Mouse (Mus musculus) MEL (cell line): Measurements from ENCODE around the gene Nlrp1b. TPM values are rescaled to one million over a fixed set of nuclear protein-coding genes. Genes with fewer than 3 reads are reported as not detected.

Experiments
- DNase-seq: peaks from one replicate; pipeline ENCODE4 v3.0.0; 2011; ENCODE audit warnings: low read depth, low spot score
- H3K27ac ChIP-seq: 2 replicates; pipeline ENCODE4 v1.5.1; 2012; ENCODE audit warnings: low read depth, mild to moderate bottlenecking, control low read depth, low read length, moderate library complexity; ENCODE audit not compliant: control insufficient read depth
- H3K27me3 ChIP-seq, 2 experiments: fragments of 150-350 bp in 1 of 2; sonication (generic) in 1 of 2; 2 replicates each; pipeline ENCODE4 v1.6.1; 2012; ENCODE audit warnings: low read length in 2 of 2, mild to moderate bottlenecking in 2 of 2, improper control_type of control experiment in 1 of 2, moderate library complexity in 1 of 2; ENCODE audit not compliant: insufficient read depth in 2 of 2, control insufficient read depth in 1 of 2
- H3K36me3 ChIP-seq, 2 experiments: 2 replicates each; pipeline ENCODE4 v1.6.1; 2012 to 2014; ENCODE audit warnings: low read length in 2 of 2, improper control_type of control experiment in 1 of 2, inconsistent platforms in 1 of 2, mild to moderate bottlenecking in 1 of 2; ENCODE audit not compliant: insufficient read depth in 2 of 2, control insufficient read depth in 1 of 2
- H3K4me1 ChIP-seq, 2 experiments: fragments of 150-350 bp in 1 of 2; sonication (generic) in 1 of 2; 2 replicates each; pipeline ENCODE4 v1.6.1; 2012; ENCODE audit warnings: low read length in 2 of 2, improper control_type of control experiment in 1 of 2, mild to moderate bottlenecking in 1 of 2; ENCODE audit not compliant: insufficient read depth in 2 of 2, control insufficient read depth in 1 of 2
- H3K4me3 ChIP-seq, 2 experiments: fragments of 150-350 bp in 1 of 2; sonication (generic) in 1 of 2; 2 replicates each; pipeline ENCODE4 v1.5.1; 2012; ENCODE audit warnings: low read depth in 2 of 2, low read length in 2 of 2, mild to moderate bottlenecking in 2 of 2, moderate library complexity in 2 of 2, control low read depth in 1 of 2, improper control_type of control experiment in 1 of 2; ENCODE audit not compliant: control insufficient read depth in 1 of 2, insufficient read depth in 1 of 2
- H3K79me2 ChIP-seq: 2 replicates; pipeline ENCODE4 v1.6.1; 2012; ENCODE audit warnings: mild to moderate bottlenecking, low read length, moderate library complexity; ENCODE audit not compliant: control insufficient read depth, poor library complexity, insufficient read depth
- H3K9ac ChIP-seq: 2 replicates; pipeline ENCODE4 v1.6.1; 2012; ENCODE audit warnings: low read depth, mild to moderate bottlenecking, control low read depth, low read length, moderate library complexity; ENCODE audit not compliant: control insufficient read depth, poor library complexity, severe bottlenecking
- H3K9me3 ChIP-seq: fragments of 150-350 bp; sonication (generic); replicated peaks from 2 replicates; pipeline ENCODE4 v1.6.1; 2012; ENCODE audit warnings: mild to moderate bottlenecking, low read length, improper control_type of control experiment, moderate library complexity; ENCODE audit not compliant: insufficient read depth
- CHD1 ChIP-seq: IDR thresholded peaks from 2 replicates; pipeline ENCODE4 v1.6.1; 2012; ENCODE audit warnings: low read depth, mild to moderate bottlenecking, inconsistent platforms, low read length, improper control_type of control experiment
- CTCF ChIP-seq, 3 experiments: IDR thresholded peaks in 2 of 3; conservative IDR thresholded peaks in 1 of 3; 2 replicates each; pipeline ENCODE4 v1.5.1; 2011 to 2012; ENCODE audit warnings: low read length in 3 of 3, low read depth in 2 of 3, mild to moderate bottlenecking in 2 of 3, improper control_type of control experiment in 1 of 3, inconsistent platforms in 1 of 3, mixed read lengths in 1 of 3, moderate library complexity in 1 of 3; ENCODE audit not compliant: control insufficient read depth in 1 of 3, insufficient read depth in 1 of 3, poor library complexity in 1 of 3, severe bottlenecking in 1 of 3
- E2F4 ChIP-seq: IDR thresholded peaks from 2 replicates; pipeline ENCODE4 v1.6.1; 2011; ENCODE audit warnings: low read depth, low read length, improper control_type of control experiment, borderline replicate concordance
- EP300 ChIP-seq, 2 experiments: IDR thresholded peaks; 2 replicates each; pipeline ENCODE4 v1.6.1; 2011; ENCODE audit warnings: improper control_type of control experiment in 2 of 2, low read length in 2 of 2, low read depth in 1 of 2, mild to moderate bottlenecking in 1 of 2
- ETS1 ChIP-seq: IDR thresholded peaks from 2 replicates; pipeline ENCODE4 v1.6.1; 2012; ENCODE audit warnings: low read depth, mild to moderate bottlenecking, inconsistent platforms, low read length, improper control_type of control experiment, moderate library complexity
- JUND ChIP-seq: IDR thresholded peaks from 2 replicates; pipeline ENCODE4 v1.6.1; 2011; ENCODE audit warnings: low read depth, mild to moderate bottlenecking, improper control_type of control experiment, low read length
- KAT2A ChIP-seq: conservative IDR thresholded peaks from 2 replicates; pipeline ENCODE4 v1.6.1; 2012; ENCODE audit warnings: low read depth, low read length, improper control_type of control experiment, inconsistent platforms
- MAFK ChIP-seq: IDR thresholded peaks from 2 replicates; pipeline ENCODE4 v1.6.1; 2011; ENCODE audit warnings: low read depth, mild to moderate bottlenecking, low read length, improper control_type of control experiment, borderline replicate concordance
- MEF2A ChIP-seq: IDR thresholded peaks from 2 replicates; pipeline ENCODE4 v1.6.1; 2014; ENCODE audit warnings: low read depth, mild to moderate bottlenecking, inconsistent platforms, low read length, improper control_type of control experiment; ENCODE audit not compliant: poor library complexity, insufficient replicate concordance, severe bottlenecking; ENCODE audit errors: extremely low read depth
- MYB ChIP-seq: IDR thresholded peaks from 2 replicates; pipeline ENCODE4 v1.6.1; 2011; ENCODE audit warnings: mild to moderate bottlenecking, low read depth, low read length, improper control_type of control experiment
- MYC ChIP-seq: IDR thresholded peaks from 2 replicates; pipeline ENCODE4 v1.6.1; 2011; ENCODE audit warnings: low read depth, mild to moderate bottlenecking, low read length, improper control_type of control experiment, moderate library complexity
- NRF1 ChIP-seq: IDR thresholded peaks from 2 replicates; pipeline ENCODE4 v1.6.1; 2014; ENCODE audit warnings: low read depth, mild to moderate bottlenecking, inconsistent platforms, low read length, improper control_type of control experiment, moderate library complexity; ENCODE audit not compliant: poor library complexity, insufficient read depth, severe bottlenecking
- POLR2A ChIP-seq, 2 experiments: IDR thresholded peaks; 2 replicates each; pipeline ENCODE4 v1.6.1; 2011 to 2012; ENCODE audit warnings: low read length in 2 of 2, mild to moderate bottlenecking in 2 of 2, control low read depth in 1 of 2, improper control_type of control experiment in 1 of 2, low read depth in 1 of 2, moderate library complexity in 1 of 2; ENCODE audit not compliant: control insufficient read depth in 1 of 2, insufficient read depth in 1 of 2, poor library complexity in 1 of 2
- POLR2AphosphoS5 ChIP-seq: IDR thresholded peaks from 2 replicates; pipeline ENCODE4 v1.6.1; 2012; ENCODE audit warnings: low read depth, borderline replicate concordance, mild to moderate bottlenecking, inconsistent platforms, low read length, moderate library complexity, mixed read lengths
- TCF12 ChIP-seq: IDR thresholded peaks from 2 replicates; pipeline ENCODE4 v1.6.1; 2014; ENCODE audit warnings: low read depth, mild to moderate bottlenecking, inconsistent platforms, low read length, improper control_type of control experiment, moderate library complexity
- UBTF ChIP-seq: IDR thresholded peaks from 2 replicates; pipeline ENCODE4 v1.6.1; 2012; ENCODE audit warnings: low read depth, mild to moderate bottlenecking, inconsistent platforms, low read length, improper control_type of control experiment, moderate library complexity, borderline replicate concordance; ENCODE audit not compliant: insufficient read depth
- USF1 ChIP-seq: IDR thresholded peaks from 2 replicates; pipeline ENCODE4 v1.6.1; 2014; ENCODE audit warnings: low read depth, mild to moderate bottlenecking, inconsistent platforms, low read length, improper control_type of control experiment, moderate library complexity
- polyA plus RNA-seq, 2 experiments: library from polyadenylated mRNA; stranded (reverse) in 1 of 2; unstranded in 1 of 2; fragments of >175 nt in 1 of 2; fragments of >200 nt in 1 of 2; gene quantifications; 2 replicates each; pipeline versions ENCODE4 v1.2.1 to v1.2.4; 2012; ENCODE audit warnings: low replicate concordance in 2 of 2, low read depth in 1 of 2; ENCODE audit not compliant: insufficient read length in 2 of 2, insufficient read depth in 1 of 2, missing spikeins in 1 of 2
- total RNA-seq: library from RNA; depleted of rRNA; stranded (reverse); fragments of 300-350 nt; gene quantifications from 2 replicates; pipeline ENCODE4 v1.2.3, GENCODE M21; 2012

Nlrp1b gene
- total and polyA plus RNA-seq, 3 experiments, result not detected

DNA sequence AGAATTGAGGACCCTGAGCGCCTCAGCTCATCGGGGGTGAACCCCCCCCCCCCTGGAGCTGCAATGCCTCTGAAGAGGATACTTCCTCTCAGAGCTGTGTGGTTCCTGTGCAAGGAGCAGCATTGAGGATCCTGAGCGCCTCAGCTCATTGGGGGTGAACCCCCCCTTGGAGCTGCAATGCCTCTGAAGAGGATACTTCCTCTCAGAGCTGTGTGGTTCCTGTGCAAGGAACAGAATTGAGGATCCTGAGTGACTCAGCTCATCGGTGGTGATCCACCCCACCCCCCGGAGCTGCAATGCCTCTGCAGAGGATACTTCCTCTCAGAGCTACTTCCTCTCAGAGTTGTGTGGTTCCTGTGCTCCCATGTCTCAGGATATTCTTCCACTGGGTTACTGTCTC is 20.8 kb upstream of the Nlrp1b start:
- H3K79me2 ChIP-seq, result no peaks in the 10 kb centered on the region
- H3K27ac ChIP-seq, result no peak overlapping the region
- TF ChIP-seq MYB (no peak), E2F4 (no peak), JUND (no peak), ETS1 (no peak), CTCF (IDR thresholded peaks at IDR 0.05 in 2 of 3, conservative IDR thresholded peaks at IDR 0.05 in 1 of 3; ENCODE audit: control insufficient read depth in 1 of 3, insufficient read depth in 1 of 3, low read depth in 2 of 3, low read length in 3 of 3, poor library complexity in 1 of 3, severe bottlenecking in 1 of 3) (no peak), MEF2A (no peak), USF1 (no peak), UBTF (no peak)
- no peaks in the 10 kb centered on the region for H3K27me3 ChIP-seq
- no peak overlapping the region for H3K9ac ChIP-seq
- H3K36me3 ChIP-seq, result no peaks in the 10 kb centered on the region
- H3K4me1 ChIP-seq, result no peaks in the 10 kb centered on the region
- no peaks in the 10 kb centered on the region for H3K9me3 ChIP-seq
- no peak overlapping the region for H3K4me3 ChIP-seq
- no peak for DNase-seq

DNA sequence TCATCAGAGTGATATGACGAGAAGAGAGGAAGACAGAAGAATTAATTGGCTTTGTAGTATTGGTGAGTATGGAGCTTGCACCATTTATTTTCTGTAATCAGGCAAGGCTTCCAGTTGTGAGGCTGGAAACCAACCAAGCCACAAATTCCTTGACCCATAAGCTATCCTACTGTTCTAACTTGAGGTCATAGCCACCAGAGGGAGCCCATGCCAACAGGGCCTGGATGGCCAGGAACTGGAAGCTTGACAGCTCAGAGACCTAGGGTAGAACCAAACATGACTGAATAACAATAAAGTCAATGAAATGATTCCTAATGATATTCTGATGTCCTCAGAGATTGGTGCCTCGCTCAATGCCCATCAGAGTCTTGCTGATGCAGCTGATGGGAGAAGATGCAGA is 5.9 kb downstream of the Nlrp1b start:
- Histone ChIP-seq H3K27ac (no peak overlapping the region), H3K27me3 (no peaks in the 10 kb centered on the region), H3K4me1 (no peaks in the 10 kb centered on the region), H3K79me2 (no peaks in the 10 kb centered on the region), H3K4me3 (no peak overlapping the region), H3K9ac (no peak overlapping the region), H3K36me3 (no peaks in the 10 kb centered on the region), H3K9me3 (no peaks in the 10 kb centered on the region)
- DNase-seq, result no peak
- TF ChIP-seq POLR2AphosphoS5, result no peak
- TF ChIP-seq EP300 (IDR thresholded peaks at IDR 0.05; ENCODE audit: low read depth in 1 of 2, low read length in 2 of 2), result no peak
- no peak for TF ChIP-seq MAFK
- TF ChIP-seq ETS1, result no peak
- TF ChIP-seq POLR2A (IDR thresholded peaks at IDR 0.05; ENCODE audit: control insufficient read depth in 1 of 2, insufficient read depth in 1 of 2, low read depth in 1 of 2, low read length in 2 of 2, poor library complexity in 1 of 2), result no peak
- TF ChIP-seq CTCF (IDR thresholded peaks at IDR 0.05 in 2 of 3, conservative IDR thresholded peaks at IDR 0.05 in 1 of 3; ENCODE audit: control insufficient read depth in 1 of 3, insufficient read depth in 1 of 3, low read depth in 2 of 3, low read length in 3 of 3, poor library complexity in 1 of 3, severe bottlenecking in 1 of 3), result no peak
- TF ChIP-seq CHD1, result no peak
- no peak for TF ChIP-seq UBTF
- no peak for TF ChIP-seq MYC
- no peak for TF ChIP-seq TCF12
- no peak for TF ChIP-seq NRF1
- TF ChIP-seq E2F4, result no peak
- TF ChIP-seq KAT2A, result no peak
